Mouse (Mus musculus): ENCODE measurements around the gene Sirt2. TPM values are rescaled to one million over a fixed set of nuclear protein-coding genes. Genes with fewer than 3 reads are reported as not detected.

Sirt2 gene
- polyA plus RNA-seq, 1 experiment from 2014 or later: 76.6 TPM

GRCm38 (mm10) chr7:28735701-28736100, 30.8 kb upstream of the Sirt2 start:
- no peak overlapping the region for H3K27ac ChIP-seq
- H3K9me3 ChIP-seq: no peaks in the 10 kb centered on the region; the same call in 1 of the 2 replicates
- 86% methylated on average over 6 of the region's 6 CpGs for WGBS
- H3K27me3 ChIP-seq: peaks cover 5% of the 10 kb centered on the region
- H3K36me3 ChIP-seq: peaks cover 64% of the 10 kb centered on the region
- H3K4me1 ChIP-seq: peaks cover 15% of the 10 kb centered on the region
- H3K4me2 ChIP-seq: no peak overlapping the region
- H3K4me3 ChIP-seq: no peak overlapping the region
- H3K9ac ChIP-seq: no peak overlapping the region
- ATAC-seq (ENCODE audit: insufficient number of reproducible peaks, insufficient read depth, low FRiP score, low TSS enrichment, low read depth): no peak

DNA sequence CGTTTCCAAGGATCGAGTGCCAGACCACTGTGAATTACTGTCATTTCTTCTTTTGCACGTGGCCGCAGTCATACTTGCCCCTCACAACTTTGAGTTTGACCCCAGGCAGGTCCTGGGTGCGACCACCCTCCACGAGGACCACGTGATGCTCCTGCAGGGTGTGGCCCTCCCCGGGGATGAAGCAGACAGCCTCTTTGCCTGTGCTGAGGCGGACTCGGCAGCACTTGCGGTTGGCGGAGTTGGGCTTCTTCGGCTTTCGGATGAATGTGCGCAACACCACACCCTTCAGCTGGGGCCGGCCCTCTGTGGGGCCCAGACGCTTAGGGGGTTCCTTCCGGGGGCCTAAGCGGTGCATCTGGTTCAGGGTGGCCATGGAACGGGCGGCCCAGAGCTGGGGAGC, 26.7 kb upstream of the Sirt2 start:
- peaks cover 61% of the 10 kb centered on the region for H3K36me3 ChIP-seq
- no peaks in the 10 kb centered on the region for H3K9me3 ChIP-seq
- H3K4me2 ChIP-seq: no peak overlapping the region
- ATAC-seq (ENCODE audit: insufficient number of reproducible peaks, insufficient read depth, low FRiP score, low TSS enrichment, low read depth): no peak
- WGBS: 93% methylated on average over 21 of the region's 21 CpGs
- no peaks in the 10 kb centered on the region for H3K27me3 ChIP-seq
- no peak overlapping the region for H3K4me3 ChIP-seq
- H3K4me1 ChIP-seq: peaks cover 18% of the 10 kb centered on the region
- H3K9ac ChIP-seq: no peak overlapping the region
- no peak overlapping the region for H3K27ac ChIP-seq

GRCm38 (mm10) chr7:28740949-28741348, 25.6 kb upstream of the Sirt2 start:
- Histone ChIP-seq H3K27ac (no peak overlapping the region), H3K27me3 (no peaks in the 10 kb centered on the region), H3K4me3 (peak overlapping the region; percentile 78), H3K9ac (peak overlapping the region; percentile 88), H3K4me2 (peak overlapping the region; percentile 87), H3K9me3 (no peaks in the 10 kb centered on the region), H3K36me3 (peaks cover 63% of the 10 kb centered on the region), H3K4me1 (peaks cover 18% of the 10 kb centered on the region)
- 40% methylated on average over 9 of the region's 9 CpGs for WGBS
- ATAC-seq (ENCODE audit: insufficient number of reproducible peaks, insufficient read depth, low FRiP score, low TSS enrichment, low read depth): no peak

- H3K27ac ChIP-seq: peak overlapping the region; percentile 71
- H3K4me2 ChIP-seq: peak overlapping the region; percentile 87
- peaks cover 63% of the 10 kb centered on the region for H3K36me3 ChIP-seq
- peaks cover 18% of the 10 kb centered on the region for H3K4me1 ChIP-seq
- H3K27me3 ChIP-seq: no peaks in the 10 kb centered on the region
- H3K9me3 ChIP-seq: no peaks in the 10 kb centered on the region
- peak overlapping the region; percentile 88 for H3K9ac ChIP-seq
- ATAC-seq (ENCODE audit: insufficient number of reproducible peaks, insufficient read depth, low FRiP score, low TSS enrichment, low read depth): no peak
- WGBS: 1% methylated on average over 13 of the region's 13 CpGs
- peak overlapping the region; percentile 78 for H3K4me3 ChIP-seq
Observed at GRCm38 (mm10) chr7:28741368-28741708, 25.2 kb upstream of the Sirt2 start.

GRCm38 (mm10) chr7:28741709-28742438, 24.7 kb upstream of the Sirt2 start, which contains the start of the genes Mrps12 and Sars2:
Gene Mrps12 (minus strand): TSS chr7:28741820.
Gene Sars2 (plus strand): TSS chr7:28741992.
- Histone ChIP-seq H3K4me2 (peak within 1 kb of the TSS; percentile 87), H3K4me3 (peak within 1 kb of the TSS; percentile 78), H3K4me1 (peaks cover 18% of the 10 kb centered on the region), H3K9ac (peak within 1 kb of the TSS; percentile 88), H3K27me3 (no peaks in the 10 kb centered on the region), H3K9me3 (no peaks in the 10 kb centered on the region), H3K27ac (peak within 1 kb of the TSS; percentile 87), H3K36me3 (peaks cover 63% of the 10 kb centered on the region)
- WGBS: under 1% methylated on average over 39 of the region's 39 CpGs
- peak; percentile 97 for ATAC-seq (ENCODE audit: insufficient number of reproducible peaks, insufficient read depth, low FRiP score, low TSS enrichment, low read depth)

- Histone ChIP-seq H3K4me2 (no peak overlapping the region), H3K9ac (0 out of 2 replicates have a peak overlapping the region, but pooled peaks have one; percentile 1), H3K27me3 (no peaks in the 10 kb centered on the region), H3K4me1 (peaks cover 12% of the 10 kb centered on the region), H3K4me3 (no peak overlapping the region), H3K9me3 (no peaks in the 10 kb centered on the region), H3K27ac (no peak overlapping the region), H3K36me3 (peaks cover 65% of the 10 kb centered on the region)
- 92% methylated on average over 7 of the region's 7 CpGs for WGBS
- ATAC-seq (ENCODE audit: insufficient number of reproducible peaks, insufficient read depth, low FRiP score, low TSS enrichment, low read depth): no peak
Observed at GRCm38 (mm10) chr7:28749935-28750334, 16.6 kb upstream of the Sirt2 start.

GRCm38 (mm10) chr7:28756079-28756478, 10.5 kb upstream of the Sirt2 start, which contains the start of gene Ccer2:
Gene Ccer2 (plus strand): TSS chr7:28756174.
- peak; percentile 39; the same call in 1 of the 2 replicates for ATAC-seq (ENCODE audit: insufficient number of reproducible peaks, insufficient read depth, low FRiP score, low TSS enrichment, low read depth)
- no peak within 1 kb of the TSS for H3K27ac ChIP-seq
- H3K9ac ChIP-seq: no peak within 1 kb of the TSS
- peaks cover 19% of the 10 kb centered on the region for H3K27me3 ChIP-seq
- H3K4me1 ChIP-seq: peaks cover 13% of the 10 kb centered on the region
- 0 out of 2 replicates have a peak within 1 kb of the TSS, but pooled peaks have one; percentile 12 for H3K4me3 ChIP-seq
- H3K4me2 ChIP-seq: peak within 1 kb of the TSS; percentile 41
- peaks cover 52% of the 10 kb centered on the region for H3K36me3 ChIP-seq
- WGBS: 2% methylated on average over 17 of the region's 17 CpGs
- no peaks in the 10 kb centered on the region for H3K9me3 ChIP-seq

GRCm38 (mm10) chr7:28758623-28759022, 7.9 kb upstream of the Sirt2 start:
- no peak overlapping the region for H3K4me2 ChIP-seq
- H3K9ac ChIP-seq: no peak overlapping the region
- ATAC-seq (ENCODE audit: insufficient number of reproducible peaks, insufficient read depth, low FRiP score, low TSS enrichment, low read depth): no peak
- H3K9me3 ChIP-seq: no peaks in the 10 kb centered on the region
- no peak overlapping the region for H3K4me3 ChIP-seq
- peaks cover 19% of the 10 kb centered on the region for H3K27me3 ChIP-seq
- peaks cover 55% of the 10 kb centered on the region for H3K36me3 ChIP-seq
- 78% methylated on average over 13 of the region's 13 CpGs for WGBS
- no peak overlapping the region for H3K27ac ChIP-seq
- peaks cover 13% of the 10 kb centered on the region for H3K4me1 ChIP-seq

DNA sequence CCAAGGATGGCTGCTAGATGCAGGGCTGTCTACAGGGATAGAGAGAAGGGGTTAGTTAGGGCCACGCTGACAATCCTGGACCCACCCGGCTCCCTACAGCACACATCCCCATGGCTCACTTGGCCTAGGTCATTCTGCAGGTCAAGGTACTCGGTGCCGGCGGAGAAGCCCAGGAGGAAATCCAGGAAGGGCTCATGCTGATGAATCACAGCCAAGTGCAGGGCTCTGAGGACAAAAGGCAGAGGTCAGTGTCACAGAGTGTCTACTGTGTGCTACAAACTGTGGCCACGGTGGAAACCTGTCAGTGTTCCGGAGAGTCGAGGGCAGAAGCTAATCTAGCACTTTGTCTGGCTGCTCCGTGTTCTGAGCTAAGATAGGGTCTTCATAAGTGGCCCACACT, 4.6 kb upstream of the Sirt2 start:
- H3K9ac ChIP-seq: no peak overlapping the region
- peaks cover 1% of the 10 kb centered on the region for H3K27me3 ChIP-seq
- no peak overlapping the region for H3K4me3 ChIP-seq
- peaks cover 48% of the 10 kb centered on the region for H3K36me3 ChIP-seq
- no peaks in the 10 kb centered on the region for H3K9me3 ChIP-seq
- H3K27ac ChIP-seq: no peak overlapping the region
- H3K4me1 ChIP-seq: peaks cover 12% of the 10 kb centered on the region
- WGBS: 93% methylated on average over 9 of the region's 9 CpGs
- ATAC-seq (ENCODE audit: insufficient number of reproducible peaks, insufficient read depth, low FRiP score, low TSS enrichment, low read depth): no peak
- no peak overlapping the region for H3K4me2 ChIP-seq

- Histone ChIP-seq H3K4me2 (peak overlapping the region; percentile 73), H3K9me3 (no peaks in the 10 kb centered on the region), H3K27ac (no peak overlapping the region), H3K4me1 (peaks cover 24% of the 10 kb centered on the region), H3K27me3 (no peaks in the 10 kb centered on the region), H3K9ac (peak overlapping the region; percentile 75; the same call in 1 of the 2 replicates), H3K4me3 (peak overlapping the region; percentile 83; the same call in 1 of the 2 replicates), H3K36me3 (peaks cover 29% of the 10 kb centered on the region)
- ATAC-seq (ENCODE audit: insufficient number of reproducible peaks, insufficient read depth, low FRiP score, low TSS enrichment, low read depth): no peak
- WGBS: 83% methylated on average over 6 of the region's 6 CpGs
Observed at GRCm38 (mm10) chr7:28765211-28765610, 1.3 kb upstream of the Sirt2 start.

GRCm38 (mm10) chr7:28766910-28767309, 375 bp downstream of the Sirt2 start:
- no peak overlapping the region for H3K27ac ChIP-seq
- H3K9ac ChIP-seq: peak overlapping the region; percentile 78
- peak overlapping the region; percentile 83 for H3K4me3 ChIP-seq
- peaks cover 14% of the 10 kb centered on the region for H3K36me3 ChIP-seq
- no peaks in the 10 kb centered on the region for H3K27me3 ChIP-seq
- peak; percentile 8; the same call in 1 of the 2 replicates for ATAC-seq (ENCODE audit: insufficient number of reproducible peaks, insufficient read depth, low FRiP score, low TSS enrichment, low read depth)
- H3K4me2 ChIP-seq: peak overlapping the region; percentile 76
- WGBS: 6% methylated on average over 14 of the region's 14 CpGs
- peaks cover 24% of the 10 kb centered on the region for H3K4me1 ChIP-seq
- no peaks in the 10 kb centered on the region for H3K9me3 ChIP-seq

GRCm38 (mm10) chr7:28767462-28767965, 979 bp downstream of the Sirt2 start, which contains the start of gene Nfkbib:
Gene Nfkbib (minus strand): TSS chr7:28767512.
- Histone ChIP-seq H3K4me3 (peak within 1 kb of the TSS; percentile 83), H3K9ac (peak within 1 kb of the TSS; percentile 78), H3K27me3 (no peaks in the 10 kb centered on the region), H3K4me2 (peak within 1 kb of the TSS; percentile 76), H3K9me3 (no peaks in the 10 kb centered on the region), H3K36me3 (peaks cover 14% of the 10 kb centered on the region), H3K4me1 (peaks cover 24% of the 10 kb centered on the region), H3K27ac (no peak within 1 kb of the TSS)
- no peak for ATAC-seq (ENCODE audit: insufficient number of reproducible peaks, insufficient read depth, low FRiP score, low TSS enrichment, low read depth)
- 54% methylated on average over 7 of the region's 7 CpGs for WGBS
